Mouse (Mus musculus) testis, adult 2 months (tissue): Measurements from ENCODE around the gene Rhox2e. TPM values are rescaled to one million over a fixed set of nuclear protein-coding genes. Genes with fewer than 3 reads are reported as not detected.
A peak's percentile ranks its signal among the peaks of the same experiment; 100 is the strongest.
"Not testable (repeated sequence)": the region's sequence is repeated elsewhere in the genome, so short reads cannot be mapped to it uniquely, and the experiment has no call there.

Experiments used
- H3K27ac ChIP-seq: fragments of 200-500 bp; 2 replicates; pipeline ENCODE4 v1.5.1; 2012; ENCODE audit warnings: low read depth, low read length; ENCODE audit not compliant: control insufficient read depth, insufficient read depth
- H3K27me3 ChIP-seq: fragments of 200-500 bp; 2 replicates; pipeline ENCODE4 v1.6.1; 2012; ENCODE audit warnings: mild to moderate bottlenecking, low read length, moderate library complexity; ENCODE audit not compliant: control insufficient read depth, insufficient read depth
- H3K36me3 ChIP-seq: fragments of 200-500 bp; 2 replicates; pipeline ENCODE4 v1.6.1; 2012; ENCODE audit warnings: mild to moderate bottlenecking, low read length; ENCODE audit not compliant: control insufficient read depth, insufficient read depth
- H3K4me1 ChIP-seq: fragments of 200-500 bp; 2 replicates; pipeline ENCODE4 v1.6.1; 2012; ENCODE audit warnings: low read length; ENCODE audit not compliant: control insufficient read depth, insufficient read depth
- H3K4me3 ChIP-seq: fragments of 200-500 bp; 2 replicates; pipeline ENCODE4 v1.5.1; 2012; ENCODE audit warnings: low read depth, mild to moderate bottlenecking, low read length, moderate library complexity, mixed read lengths; ENCODE audit not compliant: control insufficient read depth
- polyA plus RNA-seq: library from polyadenylated mRNA; depleted of rRNA; stranded (reverse); fragments of >200 nt; gene quantifications from 2 replicates; pipeline ENCODE4 v1.2.3, GENCODE M21; 2012; rRNA removed

Gene Rhox2e
- 0.19 and 0.31 TPM in 2 replicates for polyA plus RNA-seq

DNA sequence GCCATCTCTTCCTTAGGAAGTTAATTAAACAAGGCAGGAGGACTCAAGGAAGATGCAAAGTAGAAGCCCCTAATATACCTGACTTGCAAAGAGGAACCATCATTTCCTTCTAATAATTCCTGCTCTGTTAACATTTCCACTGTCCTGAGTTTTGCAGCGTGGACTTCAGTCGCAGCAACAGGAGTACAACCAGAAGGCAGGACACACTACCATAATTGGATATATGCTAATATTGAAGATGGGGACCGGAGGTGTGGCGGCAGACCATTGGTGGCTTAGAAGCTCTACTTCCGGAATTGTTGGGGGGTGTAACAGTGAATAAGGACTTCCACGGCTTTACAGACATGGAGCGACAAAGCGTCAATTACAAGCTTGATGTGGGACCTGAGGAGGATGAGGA, at the start of gene Rhox2e:
Rhox2e (plus strand) TSS at position 301 of the 400 bp plus-strand sequence.
- H3K27ac ChIP-seq, H3K4me1 ChIP-seq, H3K4me3 ChIP-seq, H3K36me3 ChIP-seq, H3K27me3 ChIP-seq: not testable (repeated sequence)

DNA sequence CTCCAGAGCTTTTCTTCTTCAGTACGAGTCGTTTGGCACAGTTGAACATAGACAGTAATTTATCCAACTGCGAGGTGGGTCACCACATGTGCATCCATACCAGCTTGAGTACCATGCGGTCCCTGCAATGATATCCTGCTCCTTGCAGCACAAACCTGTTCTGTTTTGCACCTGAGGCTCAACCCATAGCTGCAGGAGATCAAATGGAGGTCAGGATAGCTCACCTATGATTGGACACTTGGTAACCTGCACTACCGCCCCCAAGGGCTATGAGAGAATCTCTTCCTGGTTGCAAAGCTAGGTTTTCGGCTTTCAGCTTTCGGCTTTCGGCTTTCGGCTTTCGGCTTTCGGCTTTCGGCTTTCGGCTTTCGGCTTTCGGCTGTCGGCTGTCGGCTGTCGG, 16.2 kb upstream of the Rhox2e start, which contains the start of gene Rhox4d:
Rhox4d (plus strand) TSS at position 301 of the 400 bp plus-strand sequence.
- not testable (repeated sequence) for H3K36me3 ChIP-seq, H3K4me1 ChIP-seq, H3K27ac ChIP-seq, H3K4me3 ChIP-seq, H3K27me3 ChIP-seq

DNA sequence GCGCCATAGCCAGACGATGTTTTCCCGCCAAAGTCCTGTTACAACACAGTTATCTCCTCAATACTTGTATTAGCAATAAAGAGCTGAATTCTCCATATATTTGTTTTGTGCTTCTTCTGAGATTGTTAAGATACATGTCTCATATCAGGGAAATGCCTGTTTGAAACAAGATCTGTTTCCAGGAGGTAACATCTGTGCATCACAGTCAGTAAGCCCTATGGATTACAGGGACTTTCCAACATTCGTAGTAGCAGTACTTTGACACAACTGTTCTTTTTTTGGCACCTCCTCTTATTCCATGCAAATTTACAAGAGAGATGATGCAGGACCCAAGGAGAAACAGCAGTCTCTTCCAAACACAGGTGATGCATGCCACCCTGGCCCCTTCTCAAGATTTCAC, 11.5 kb downstream of the Rhox2e start, which contains the start of gene Rhox3e:
Rhox3e (plus strand) TSS at position 301 of the 400 bp plus-strand sequence.
- not testable (repeated sequence) for H3K27me3 ChIP-seq, H3K4me3 ChIP-seq, H3K27ac ChIP-seq, H3K36me3 ChIP-seq, H3K4me1 ChIP-seq

DNA sequence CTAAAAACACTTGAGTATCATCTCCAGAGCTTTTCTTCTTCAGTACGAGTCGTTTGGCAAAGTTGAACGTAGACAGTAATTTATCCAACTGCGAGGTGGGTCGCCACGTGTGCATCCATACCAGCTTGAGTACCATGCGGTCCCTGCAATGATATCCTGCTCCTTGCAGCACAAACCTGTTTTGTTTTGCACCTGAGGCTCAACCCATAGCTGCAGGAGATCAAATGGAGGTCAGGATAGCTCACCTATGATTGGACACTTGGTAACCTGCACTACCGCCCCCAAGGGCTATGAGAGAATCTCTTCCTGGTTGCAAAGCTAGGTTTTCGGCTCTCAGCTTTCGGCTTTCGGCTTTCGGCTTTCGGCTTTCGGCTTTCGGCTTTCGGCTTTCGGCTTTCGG, 26.9 kb downstream of the Rhox2e start, which contains the start of gene Rhox4e:
Rhox4e (plus strand) TSS at position 301 of the 400 bp plus-strand sequence.
- not testable (repeated sequence) for H3K36me3 ChIP-seq, H3K4me3 ChIP-seq, H3K27ac ChIP-seq, H3K4me1 ChIP-seq, H3K27me3 ChIP-seq

DNA sequence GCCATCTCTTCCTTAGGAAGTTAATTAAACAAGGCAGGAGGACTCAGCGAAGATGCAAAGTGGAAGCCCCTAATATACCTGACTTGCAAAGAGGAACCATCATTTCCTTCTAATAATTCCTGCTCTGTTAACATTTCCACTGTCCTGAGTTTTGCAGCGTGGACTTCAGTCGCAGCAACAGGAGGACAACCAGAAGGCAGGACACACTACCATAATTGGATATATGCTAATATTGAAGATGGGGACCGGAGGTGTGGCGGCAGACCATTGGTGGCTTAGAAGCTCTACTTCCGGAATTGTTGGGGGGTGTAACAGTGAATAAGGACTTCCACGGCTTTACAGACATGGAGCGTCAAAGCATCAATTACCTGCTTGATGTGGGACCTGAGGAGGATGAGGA, 40.9 kb downstream of the Rhox2e start, which contains the start of gene Rhox2f:
Rhox2f (plus strand) TSS at position 301 of the 400 bp plus-strand sequence.
- H3K36me3 ChIP-seq, H3K27ac ChIP-seq, H3K4me1 ChIP-seq, H3K27me3 ChIP-seq, H3K4me3 ChIP-seq: not testable (repeated sequence)

DNA sequence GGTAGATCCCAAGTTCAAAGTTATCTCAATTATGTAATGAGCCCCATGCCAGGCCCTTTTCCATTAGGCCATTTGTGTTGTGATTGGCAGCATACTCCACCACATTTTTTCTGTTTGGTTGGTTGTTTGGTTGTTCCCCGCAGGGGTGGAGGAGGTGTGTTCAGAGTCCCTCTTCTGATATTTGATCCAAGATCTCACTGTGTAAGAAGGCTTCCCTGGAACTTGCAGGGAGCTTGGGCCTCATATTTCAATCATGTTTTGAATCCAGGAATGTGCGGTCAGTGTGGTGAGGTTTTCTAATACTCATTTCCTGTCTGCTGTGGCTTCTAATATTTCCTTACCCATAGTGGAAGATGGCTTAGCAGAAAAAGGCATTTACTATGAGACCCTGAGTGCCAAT, 42.4 kb downstream of the Rhox2e start:
- H3K4me1 ChIP-seq, H3K36me3 ChIP-seq, H3K27me3 ChIP-seq, H3K27ac ChIP-seq, H3K4me3 ChIP-seq: not testable (repeated sequence)

DNA sequence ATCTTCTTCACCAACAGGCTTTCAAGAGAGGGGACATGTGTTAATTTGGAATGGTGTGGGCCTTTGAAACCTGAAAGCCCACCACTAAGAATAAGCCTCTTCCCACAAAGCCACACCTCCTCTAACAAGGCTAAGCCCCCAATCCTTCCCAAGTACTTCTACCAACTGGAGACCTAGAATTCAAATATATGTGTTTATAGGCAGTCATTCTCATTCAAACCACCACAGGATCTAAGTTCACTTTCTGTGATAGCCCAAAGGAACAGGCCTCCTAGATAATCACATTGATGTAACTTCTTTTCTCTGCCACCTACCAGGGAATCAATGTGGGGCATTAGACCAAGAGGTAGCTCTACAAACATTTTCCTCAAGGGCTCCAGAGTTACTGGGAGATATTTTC, 50.4 kb downstream of the Rhox2e start, which contains the start of gene Rhox3f:
Rhox3f (plus strand) TSS at position 301 of the 400 bp plus-strand sequence.
- not testable (repeated sequence) for H3K27ac ChIP-seq, H3K4me1 ChIP-seq, H3K36me3 ChIP-seq, H3K27me3 ChIP-seq
- H3K4me3 ChIP-seq: peak within 1 kb of the TSS; percentile 32

Other genes starting within 250 kb of the Rhox2e start
- 0.51 and 1.6 TPM in 2 replicates for gene Rhox3a2, start 150.4 kb upstream of the Rhox2e start, polyA plus RNA-seq
- not detected in 2 replicates for gene Rhox4a2, start 139.6 kb upstream of the Rhox2e start, polyA plus RNA-seq
- gene Rhox2b, start 118.4 kb upstream of the Rhox2e start, polyA plus RNA-seq: 0.32 and 0.43 TPM in 2 replicates
- gene Rhox4b, start 98.0 kb upstream of the Rhox2e start, polyA plus RNA-seq: not detected in 2 replicates
- 0.21 TPM in 1 of 2 replicates, not detected in the other for gene Rhox2c, start 76.8 kb upstream of the Rhox2e start, polyA plus RNA-seq
- gene Rhox3c, start 71.9 kb upstream of the Rhox2e start, polyA plus RNA-seq: 0.21 and 0.25 TPM in 2 replicates
- gene Rhox4c, start 50.1 kb upstream of the Rhox2e start, polyA plus RNA-seq: not detected in 2 replicates
- 0.17 TPM in 1 of 2 replicates, not detected in the other for gene Rhox2d, start 37.0 kb upstream of the Rhox2e start, polyA plus RNA-seq
- 0.19 TPM in 1 of 2 replicates, not detected in the other for gene Rhox4d, start 16.1 kb upstream of the Rhox2e start, polyA plus RNA-seq
- not detected in 2 replicates for gene Rhox3e, start 11.6 kb downstream of the Rhox2e start, polyA plus RNA-seq
- not detected in 2 replicates for gene Rhox4e, start 27.0 kb downstream of the Rhox2e start, polyA plus RNA-seq
- not detected in 2 replicates for gene Rhox2f, start 41.0 kb downstream of the Rhox2e start, polyA plus RNA-seq
- 0.23 and 0.32 TPM in 2 replicates for gene Rhox3f, start 50.5 kb downstream of the Rhox2e start, polyA plus RNA-seq
- not detected in 2 replicates for gene Rhox4f, start 77.3 kb downstream of the Rhox2e start, polyA plus RNA-seq
- 0.13 TPM in 1 of 2 replicates, not detected in the other for gene Rhox3g, start 98.2 kb downstream of the Rhox2e start, polyA plus RNA-seq
- not detected in 2 replicates for gene Rhox2g, start 113.0 kb downstream of the Rhox2e start, polyA plus RNA-seq
- not detected in 2 replicates for gene Rhox4g, start 120.9 kb downstream of the Rhox2e start, polyA plus RNA-seq
- gene Rhox3h, start 138.3 kb downstream of the Rhox2e start, polyA plus RNA-seq: 0.29 and 0.47 TPM in 2 replicates
- not detected in 2 replicates for gene Rhox2h, start 142.8 kb downstream of the Rhox2e start, polyA plus RNA-seq